Mouse (Mus musculus): ENCODE data around the gene Taf3. TPM values are rescaled to one million over a fixed set of nuclear protein-coding genes. Genes with fewer than 3 reads are reported as not detected.

Taf3 gene
- polyA plus RNA-seq, 1 experiment from 2014 or later: 13.3 TPM

DNA sequence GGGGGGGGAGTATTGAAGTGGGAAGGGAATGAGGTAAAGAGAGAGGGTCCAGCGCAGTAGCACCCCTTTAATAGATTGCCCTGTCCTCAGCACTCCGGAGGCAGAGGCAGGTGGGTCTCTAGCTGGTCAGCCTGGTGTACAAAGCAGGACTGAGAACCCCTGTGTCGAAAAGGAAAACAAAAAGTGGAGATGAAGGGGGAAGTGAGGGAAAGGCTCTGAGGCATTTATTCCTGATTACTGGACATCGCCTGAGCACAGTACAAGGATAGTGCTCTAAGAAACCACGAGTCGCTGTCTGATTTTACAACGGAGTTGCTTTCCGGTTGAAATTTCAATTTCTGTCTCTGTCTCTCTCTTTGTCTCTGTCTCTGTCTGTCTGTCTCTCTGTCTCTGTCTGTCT lies 158.1 kb downstream of the Taf3 start:
- WGBS: 7% methylated on average over 8 of the region's 8 CpGs
- H3K4me1 ChIP-seq (replicated peaks; ENCODE audit: control insufficient read depth, insufficient read depth, low read length): no peaks in the 10 kb centered on the region
- no peak overlapping the region for H3K27ac ChIP-seq (ENCODE audit: low read length)

DNA sequence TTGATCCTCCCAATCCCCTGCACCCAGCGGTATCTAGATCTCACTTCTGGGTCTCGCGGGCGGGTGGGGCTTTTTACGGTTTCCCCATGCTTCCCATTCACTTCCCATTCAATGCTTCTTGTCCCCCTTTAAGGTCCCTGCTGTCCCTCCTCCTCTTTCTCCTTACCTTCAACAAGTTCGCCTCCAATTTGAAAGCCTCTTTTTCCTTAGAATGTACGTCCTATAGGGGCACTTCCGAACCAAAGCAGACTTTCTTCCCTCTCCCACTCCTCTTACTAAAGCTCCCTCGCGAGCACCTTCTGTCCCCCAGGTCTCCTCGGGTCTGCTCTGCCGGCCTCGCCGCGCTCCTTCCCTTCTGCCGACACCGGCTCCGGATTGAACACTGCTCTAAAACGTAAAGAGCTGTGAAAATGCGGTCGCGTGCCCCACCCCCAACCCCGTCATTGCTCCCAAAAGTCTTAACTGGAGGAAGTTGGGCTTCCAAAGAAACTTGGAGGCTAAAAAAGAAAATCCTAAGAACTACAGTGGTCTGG lies 158.7 kb downstream of the Taf3 start, which contains the start of gene Gata3:
TSS of gene Gata3 (minus strand) at position 384 of the 533 bp plus-strand sequence.
- H3K36me3 ChIP-seq (ENCODE audit: control insufficient read depth, insufficient read depth, low read length): no peaks in the 10 kb centered on the region
- peak within 1 kb of the TSS; percentile 25 for H3K4me3 ChIP-seq (ENCODE audit: low read length)
- peak within 1 kb of the TSS; percentile 37 for H3K4me2 ChIP-seq (ENCODE audit: low read depth, low read length)
- H3K27me3 ChIP-seq (ENCODE audit: control insufficient read depth, insufficient read depth, low read depth, low read length): peaks cover 85% of the 10 kb centered on the region
- ATAC-seq (ENCODE audit: low read depth): no peak
- 0% methylated on average over 23 of the region's 23 CpGs for WGBS
- H3K9me3 ChIP-seq (ENCODE audit: control insufficient read depth, low read length): no peaks in the 10 kb centered on the region
- no peak within 1 kb of the TSS for H3K27ac ChIP-seq (ENCODE audit: low read length)
- H3K4me1 ChIP-seq (replicated peaks; ENCODE audit: control insufficient read depth, insufficient read depth, low read length): no peaks in the 10 kb centered on the region
- no peak within 1 kb of the TSS for H3K9ac ChIP-seq (ENCODE audit: low read length)

More for the DNA sequence above, 158.1 kb downstream of the Taf3 start:
- H3K9ac ChIP-seq (ENCODE audit: low read length): no peak overlapping the region
- ATAC-seq (ENCODE audit: low read depth): peak; percentile 23; the same call in 1 of the 2 replicates
- no peaks in the 10 kb centered on the region for H3K9me3 ChIP-seq (ENCODE audit: control insufficient read depth, low read length)
- peaks cover 85% of the 10 kb centered on the region for H3K27me3 ChIP-seq (ENCODE audit: control insufficient read depth, insufficient read depth, low read depth, low read length)
- no peak overlapping the region for H3K4me2 ChIP-seq (ENCODE audit: low read depth, low read length)
- H3K36me3 ChIP-seq (ENCODE audit: control insufficient read depth, insufficient read depth, low read length): no peaks in the 10 kb centered on the region
- H3K4me3 ChIP-seq (ENCODE audit: low read length): no peak overlapping the region

DNA sequence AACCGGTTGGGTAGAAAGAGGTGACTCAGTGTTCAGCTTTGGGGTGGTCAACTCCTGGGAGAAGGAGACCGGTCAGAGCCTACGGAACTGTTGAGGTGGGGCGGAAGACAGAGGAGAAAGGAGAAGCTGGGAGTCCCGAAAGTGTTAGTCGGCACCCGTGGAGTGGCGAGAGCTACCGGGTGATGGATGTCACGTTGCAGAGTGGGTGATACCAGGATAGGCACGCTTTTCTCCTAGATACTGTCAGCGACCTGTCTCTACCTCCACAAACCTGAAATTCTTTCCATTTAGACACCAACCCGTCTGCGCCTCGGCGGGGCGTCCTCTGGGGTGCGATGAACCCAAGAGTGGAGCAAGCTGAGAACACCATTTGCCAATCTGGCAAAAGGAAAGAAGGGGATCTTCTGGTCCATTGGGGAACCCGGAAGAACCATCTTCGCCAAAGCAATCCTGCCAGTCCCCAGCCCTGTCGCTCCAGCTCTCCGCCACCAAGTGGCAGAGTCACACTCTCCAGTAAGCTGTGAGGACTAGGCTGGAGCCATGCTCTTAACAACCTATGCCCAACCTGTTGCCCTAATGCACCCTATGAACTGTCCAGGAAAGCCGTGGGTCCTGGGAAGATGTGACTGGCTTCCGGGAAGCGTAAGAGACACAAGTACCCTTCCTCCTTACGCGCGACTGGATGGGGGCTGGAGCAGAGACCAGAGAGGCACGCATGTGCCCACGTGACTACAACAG lies 159.3 kb downstream of the Taf3 start, which contains the start of gene 9230102O04Rik:
TSS of gene 9230102O04Rik (minus strand) at position 628 of the 738 bp plus-strand sequence.
- peak within 1 kb of the TSS; percentile 37 for H3K4me2 ChIP-seq (ENCODE audit: low read depth, low read length)
- no peaks in the 10 kb centered on the region for H3K36me3 ChIP-seq (ENCODE audit: control insufficient read depth, insufficient read depth, low read length)
- peaks cover 85% of the 10 kb centered on the region for H3K27me3 ChIP-seq (ENCODE audit: control insufficient read depth, insufficient read depth, low read depth, low read length)
- H3K4me3 ChIP-seq (ENCODE audit: low read length): peak within 1 kb of the TSS; percentile 25
- H3K9ac ChIP-seq (ENCODE audit: low read length): no peak within 1 kb of the TSS
- WGBS: under 1% methylated on average over 30 of the region's 30 CpGs
- H3K9me3 ChIP-seq (ENCODE audit: control insufficient read depth, low read length): no peaks in the 10 kb centered on the region
- peak; percentile 79 for ATAC-seq (ENCODE audit: low read depth)
- no peak within 1 kb of the TSS for H3K27ac ChIP-seq (ENCODE audit: low read length)
- H3K4me1 ChIP-seq (replicated peaks; ENCODE audit: control insufficient read depth, insufficient read depth, low read length): no peaks in the 10 kb centered on the region

DNA sequence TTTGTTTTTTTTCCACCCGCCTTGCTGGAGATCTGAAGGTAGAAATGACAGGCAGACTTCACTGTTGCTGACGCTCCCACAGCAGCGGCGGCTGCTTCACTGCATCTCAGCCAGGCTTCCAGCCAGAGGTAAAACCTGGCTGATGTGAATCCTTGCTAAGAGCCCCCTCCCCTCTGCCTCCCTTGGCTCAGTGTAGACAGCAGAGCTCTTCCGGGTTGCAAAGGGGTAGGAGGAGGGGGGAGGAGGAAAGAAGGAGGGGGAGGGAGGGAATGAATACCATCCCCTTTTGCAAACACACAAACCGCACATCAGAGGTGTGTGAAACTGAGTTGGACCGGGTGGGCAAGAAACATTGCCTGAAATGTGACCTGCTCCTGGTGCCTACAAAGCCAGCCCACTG lies 160.8 kb downstream of the Taf3 start:
- no peak overlapping the region for H3K4me2 ChIP-seq (ENCODE audit: low read depth, low read length)
- no peak overlapping the region for H3K27ac ChIP-seq (ENCODE audit: low read length)
- H3K27me3 ChIP-seq (ENCODE audit: control insufficient read depth, insufficient read depth, low read depth, low read length): peaks cover 76% of the 10 kb centered on the region
- H3K9ac ChIP-seq (ENCODE audit: low read length): no peak overlapping the region
- no peaks in the 10 kb centered on the region for H3K36me3 ChIP-seq (ENCODE audit: control insufficient read depth, insufficient read depth, low read length)
- 1% methylated on average over 7 of the region's 7 CpGs for WGBS
- H3K9me3 ChIP-seq (ENCODE audit: control insufficient read depth, low read length): no peaks in the 10 kb centered on the region
- ATAC-seq (ENCODE audit: low read depth): no peak
- H3K4me3 ChIP-seq (ENCODE audit: low read length): no peak overlapping the region
- H3K4me1 ChIP-seq (replicated peaks; ENCODE audit: control insufficient read depth, insufficient read depth, low read length): peaks cover 4% of the 10 kb centered on the region; the same call in 1 of the 2 replicates

DNA sequence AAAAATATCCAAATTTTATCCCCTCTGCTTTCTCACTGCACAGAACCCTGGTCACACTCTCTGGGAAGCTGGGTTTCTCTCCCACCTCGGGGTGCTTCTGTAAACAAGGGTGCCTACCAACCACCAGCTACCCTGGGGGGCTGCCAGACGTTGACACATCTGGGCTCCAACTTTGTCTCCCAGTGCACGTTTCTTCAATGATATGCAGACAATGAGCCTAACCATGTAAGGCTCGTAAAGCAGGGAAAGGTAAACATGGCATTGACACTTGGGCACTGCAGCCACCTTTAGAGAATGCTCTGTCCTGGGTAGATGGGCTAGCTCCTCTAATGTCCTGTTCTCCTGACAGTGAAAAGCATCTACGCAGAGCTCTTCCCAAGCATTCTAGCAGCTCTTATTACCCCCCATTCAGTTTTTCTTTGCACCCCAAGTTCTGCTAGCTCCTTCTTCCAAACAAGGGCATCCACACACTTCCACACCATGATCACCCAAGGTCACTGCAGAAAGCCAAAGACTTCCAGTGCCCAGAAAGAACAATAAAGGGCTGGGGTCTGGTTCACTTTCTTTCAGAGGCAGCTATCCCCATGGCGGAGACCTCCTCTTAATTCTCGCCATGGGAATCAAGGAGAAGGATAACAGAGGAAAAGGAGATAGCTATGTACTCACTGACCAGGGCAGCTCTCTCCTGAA lies 161.3 kb downstream of the Taf3 start:
- Histone ChIP-seq H3K4me1 (replicated peaks; ENCODE audit: control insufficient read depth, insufficient read depth, low read length) (peaks cover 6% of the 10 kb centered on the region), H3K4me2 (ENCODE audit: low read depth, low read length) (no peak overlapping the region), H3K27ac (ENCODE audit: low read length) (no peak overlapping the region), H3K27me3 (ENCODE audit: control insufficient read depth, insufficient read depth, low read depth, low read length) (peaks cover 76% of the 10 kb centered on the region), H3K4me3 (ENCODE audit: low read length) (no peak overlapping the region), H3K36me3 (ENCODE audit: control insufficient read depth, insufficient read depth, low read length) (no peaks in the 10 kb centered on the region), H3K9ac (ENCODE audit: low read length) (no peak overlapping the region), H3K9me3 (ENCODE audit: control insufficient read depth, low read length) (no peaks in the 10 kb centered on the region)
- WGBS: 9% methylated on average over 7 of the region's 7 CpGs
- ATAC-seq (ENCODE audit: low read depth): no peak

DNA sequence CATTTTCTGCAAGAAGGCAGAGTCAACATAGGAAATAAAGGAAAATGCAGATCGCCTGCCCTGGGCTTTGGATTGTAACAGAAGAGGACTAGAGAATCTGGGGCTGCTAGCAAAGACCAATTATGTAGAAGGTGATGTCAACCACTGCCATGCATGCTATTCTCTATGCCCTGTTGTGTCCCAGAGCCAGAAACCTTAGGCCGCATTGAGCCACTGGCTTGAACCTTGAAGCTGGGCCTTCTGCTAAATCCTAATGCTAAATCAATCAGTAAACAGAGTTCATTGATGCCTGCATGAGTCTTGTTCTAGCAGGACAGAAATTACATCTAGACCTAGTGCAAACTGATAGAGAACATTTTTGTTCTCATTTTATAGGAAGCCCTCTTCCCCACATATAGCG lies 162.4 kb downstream of the Taf3 start:
- 26% methylated on average over 3 of the region's 3 CpGs for WGBS
- Histone ChIP-seq H3K9me3 (ENCODE audit: control insufficient read depth, low read length) (no peaks in the 10 kb centered on the region), H3K36me3 (ENCODE audit: control insufficient read depth, insufficient read depth, low read length) (no peaks in the 10 kb centered on the region), H3K4me1 (replicated peaks; ENCODE audit: control insufficient read depth, insufficient read depth, low read length) (peaks cover 11% of the 10 kb centered on the region), H3K27me3 (ENCODE audit: control insufficient read depth, insufficient read depth, low read depth, low read length) (peaks cover 79% of the 10 kb centered on the region), H3K27ac (ENCODE audit: low read length) (no peak overlapping the region), H3K9ac (ENCODE audit: low read length) (no peak overlapping the region), H3K4me3 (ENCODE audit: low read length) (no peak overlapping the region), H3K4me2 (ENCODE audit: low read depth, low read length) (no peak overlapping the region)
- no peak for ATAC-seq (ENCODE audit: low read depth)

DNA sequence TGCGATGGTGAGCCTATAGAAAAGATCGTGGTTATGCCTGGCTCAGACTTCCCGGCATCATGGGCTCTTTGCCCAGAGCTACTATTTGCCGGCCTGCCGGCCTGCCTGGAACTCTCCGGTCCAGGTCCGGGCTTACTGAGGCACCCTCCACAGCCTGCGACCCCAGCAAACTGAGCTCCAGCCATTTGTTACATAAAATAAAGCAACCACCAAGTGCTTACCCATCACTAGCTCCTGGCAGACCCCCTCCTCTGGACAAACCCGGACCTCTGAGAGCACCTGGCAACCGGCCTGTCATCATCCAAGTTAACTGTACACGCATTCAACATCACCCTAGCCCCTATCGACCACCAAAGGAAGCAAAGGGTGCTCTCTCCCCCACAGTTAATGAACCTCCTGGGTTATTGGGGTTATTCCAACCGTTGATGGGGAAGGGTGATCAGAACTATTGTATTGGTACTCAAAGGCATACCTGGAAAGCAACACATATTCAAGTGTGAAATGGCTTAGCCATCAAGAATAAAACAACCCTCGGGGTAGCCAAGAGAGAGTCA lies 163.1 kb downstream of the Taf3 start:
- Histone ChIP-seq H3K4me3 (ENCODE audit: low read length) (no peak overlapping the region), H3K36me3 (ENCODE audit: control insufficient read depth, insufficient read depth, low read length) (no peaks in the 10 kb centered on the region), H3K4me2 (ENCODE audit: low read depth, low read length) (no peak overlapping the region), H3K9me3 (ENCODE audit: control insufficient read depth, low read length) (no peaks in the 10 kb centered on the region), H3K27ac (ENCODE audit: low read length) (no peak overlapping the region), H3K27me3 (ENCODE audit: control insufficient read depth, insufficient read depth, low read depth, low read length) (peaks cover 79% of the 10 kb centered on the region), H3K4me1 (replicated peaks; ENCODE audit: control insufficient read depth, insufficient read depth, low read length) (peaks cover 11% of the 10 kb centered on the region), H3K9ac (ENCODE audit: low read length) (no peak overlapping the region)
- ATAC-seq (ENCODE audit: low read depth): no peak
- WGBS: 9% methylated on average over 14 of the region's 14 CpGs

DNA sequence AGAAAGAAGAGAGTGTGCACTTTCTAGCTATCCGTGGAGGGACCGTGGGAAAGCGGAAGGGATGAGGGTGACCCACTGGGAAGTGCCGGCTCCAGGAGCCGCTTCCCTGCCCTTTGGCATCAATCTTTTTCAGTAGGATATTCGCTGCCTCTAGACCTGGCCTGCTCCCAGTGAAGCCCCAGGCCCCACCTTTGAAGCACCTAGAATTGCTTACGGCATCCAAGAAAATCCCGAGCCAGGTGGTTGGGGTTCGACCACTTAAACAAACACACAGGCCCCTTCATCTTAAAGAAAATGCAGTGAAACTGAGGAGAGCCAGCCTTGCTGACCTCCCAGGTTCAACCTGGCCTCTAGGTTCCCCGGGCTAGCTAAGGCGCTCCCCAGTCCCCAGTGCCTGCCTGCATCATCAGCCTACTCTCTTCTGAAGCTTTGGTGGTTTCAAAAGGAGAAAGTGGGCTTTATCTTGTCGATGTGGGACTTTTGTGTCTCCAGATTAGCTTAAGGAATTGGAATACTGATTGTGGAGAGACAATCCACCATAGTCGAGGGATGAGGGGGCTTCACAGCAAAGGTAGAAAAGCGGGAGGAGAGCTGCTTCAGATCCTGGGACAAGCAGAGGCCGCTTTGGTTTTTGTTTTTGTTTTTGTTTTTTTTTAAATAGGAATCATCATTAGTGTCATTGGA lies 163.7 kb downstream of the Taf3 start:
- Histone ChIP-seq H3K4me1 (replicated peaks; ENCODE audit: control insufficient read depth, insufficient read depth, low read length) (peaks cover 14% of the 10 kb centered on the region), H3K4me3 (ENCODE audit: low read length) (peak overlapping the region; percentile 23; the same call in 1 of the 2 replicates), H3K27me3 (ENCODE audit: control insufficient read depth, insufficient read depth, low read depth, low read length) (peaks cover 79% of the 10 kb centered on the region), H3K9ac (ENCODE audit: low read length) (no peak overlapping the region), H3K36me3 (ENCODE audit: control insufficient read depth, insufficient read depth, low read length) (no peaks in the 10 kb centered on the region), H3K9me3 (ENCODE audit: control insufficient read depth, low read length) (no peaks in the 10 kb centered on the region), H3K27ac (ENCODE audit: low read length) (no peak overlapping the region), H3K4me2 (ENCODE audit: low read depth, low read length) (peak overlapping the region; percentile 31; the same call in 1 of the 2 replicates)
- WGBS: 6% methylated on average over 15 of the region's 15 CpGs
- ATAC-seq (ENCODE audit: low read depth): no peak

Measured in lung, embryonic 16.5 days (tissue).